Mouse (Mus musculus) lung, postnatal 14 days (tissue): ENCODE data around the gene Igf2bp3.

Experiments used
- DNase-seq: peaks from one replicate; pipeline ENCODE4 v3.0.0; 2021

The Igf2bp3 gene

GRCm38 (mm10) chr6:49131855-49132254 lies 82.9 kb downstream of the Igf2bp3 start:
- no peak for DNase-seq

- no peak for DNase-seq
Measured at GRCm38 (mm10) chr6:49130328-49130727, 84.4 kb downstream of the Igf2bp3 start.

GRCm38 (mm10) chr6:49120370-49120769 lies 94.4 kb downstream of the Igf2bp3 start:
- DNase-seq = no peak

GRCm38 (mm10) chr6:49119462-49120135 lies 95.2 kb downstream of the Igf2bp3 start:
- peak; percentile 15 for DNase-seq

GRCm38 (mm10) chr6:49118446-49118845 lies 96.3 kb downstream of the Igf2bp3 start:
- peak; percentile 28 for DNase-seq

- no peak for DNase-seq
Measured at GRCm38 (mm10) chr6:49116241-49116640, 98.5 kb downstream of the Igf2bp3 start.

- DNase-seq = no peak
Measured at GRCm38 (mm10) chr6:49115550-49115949, 99.2 kb downstream of the Igf2bp3 start.

- no peak for DNase-seq
Measured at GRCm38 (mm10) chr6:49114457-49114856, 100.3 kb downstream of the Igf2bp3 start.

GRCm38 (mm10) chr6:49113895-49114294 lies 100.9 kb downstream of the Igf2bp3 start:
- DNase-seq = no peak

- no peak for DNase-seq
Measured at GRCm38 (mm10) chr6:49109196-49109595, 105.6 kb downstream of the Igf2bp3 start.

GRCm38 (mm10) chr6:49106746-49107500 lies 107.8 kb downstream of the Igf2bp3 start:
- no peak for DNase-seq

GRCm38 (mm10) chr6:49099086-49099485 lies 115.7 kb downstream of the Igf2bp3 start:
- DNase-seq = no peak

GRCm38 (mm10) chr6:49097596-49098110 lies 117.1 kb downstream of the Igf2bp3 start:
- peak; percentile 22 for DNase-seq

- DNase-seq = peak; percentile 86
Measured at GRCm38 (mm10) chr6:49096933-49097461, 117.8 kb downstream of the Igf2bp3 start.

- peak; percentile 59 for DNase-seq
Measured at GRCm38 (mm10) chr6:49096421-49096820, 118.3 kb downstream of the Igf2bp3 start.

GRCm38 (mm10) chr6:49094968-49095367 lies 119.8 kb downstream of the Igf2bp3 start:
- no peak for DNase-seq

GRCm38 (mm10) chr6:49083008-49083407 lies 131.7 kb downstream of the Igf2bp3 start:
- no peak for DNase-seq

- no peak for DNase-seq
Measured at GRCm38 (mm10) chr6:49079313-49079712, 135.4 kb downstream of the Igf2bp3 start.

GRCm38 (mm10) chr6:49077894-49078293 lies 136.9 kb downstream of the Igf2bp3 start:
- DNase-seq = no peak

GRCm38 (mm10) chr6:49074117-49074490 lies 140.7 kb downstream of the Igf2bp3 start:
- peak; percentile 7 for DNase-seq

GRCm38 (mm10) chr6:49073304-49074116 lies 141.2 kb downstream of the Igf2bp3 start, which contains the start of gene Malsu1:
Gene Malsu1, plus strand, starts transcription at chr6:49073795.
- DNase-seq = peak; percentile 97

GRCm38 (mm10) chr6:49068361-49068760 lies 146.4 kb downstream of the Igf2bp3 start:
- no peak for DNase-seq
